Mouse (Mus musculus) thymus, adult 2 months (tissue): ENCODE results near the gene Aven.

Experiments
- CTCF ChIP-seq: fragments of 200-500 bp; IDR thresholded peaks from 2 replicates; pipeline ENCODE4 v1.5.1; 2012; ENCODE audit warnings: mild to moderate bottlenecking, control low read depth, low read length, moderate library complexity, borderline replicate concordance; ENCODE audit not compliant: control insufficient read depth, poor library complexity, insufficient read depth; ENCODE audit errors: extremely low read depth
- POLR2A ChIP-seq: fragments of 200-500 bp; IDR thresholded peaks from 2 replicates; pipeline ENCODE4 v1.6.1; 2012; ENCODE audit warnings: mild to moderate bottlenecking, low read length, control low read depth, moderate library complexity; ENCODE audit not compliant: control insufficient read depth, poor library complexity, insufficient read depth; ENCODE audit errors: extremely low read depth

- TF ChIP-seq POLR2A: no peak
- no peak for TF ChIP-seq CTCF
Measured at GRCm38 (mm10) chr2:112632536-112632935, 139.8 kb downstream of the Aven start.
